ENCODE assay signal across 8 mouse cellular contexts in genomic region chr1:34642304-34642893, GRCm38 (mm10).
DNase-seq lines count a peak whose midpoint lies in the region; ATAC-seq lines count a peak whose summit lies in the region.

No protein-coding gene starts in this region.

- H3K4me3 ChIP-seq in forebrain, embryonic 15.5 days = no peak overlapping the region
- H3K4me3 ChIP-seq in intestine, embryonic 15.5 days (replicated peaks) = no peak overlapping the region
- H3K4me3 ChIP-seq in liver, embryonic 11.5 days (ENCODE audit: low read depth, low read length) = no peak overlapping the region
- no peak overlapping the region for H3K4me3 ChIP-seq in neural tube, embryonic 15.5 days (replicated peaks)

- H3K9me3 ChIP-seq in forebrain, embryonic 15.5 days = no peaks in the 10 kb centered on the region
- no peaks in the 10 kb centered on the region for H3K9me3 ChIP-seq in intestine, embryonic 15.5 days
- H3K9me3 ChIP-seq in liver, embryonic 11.5 days (ENCODE audit: control insufficient read depth, low read length) = no peaks in the 10 kb centered on the region
- no peaks in the 10 kb centered on the region for H3K9me3 ChIP-seq in neural tube, embryonic 15.5 days (replicated peaks)

- no peaks in the 10 kb centered on the region for H3K4me1 ChIP-seq in forebrain, embryonic 15.5 days
- H3K4me1 ChIP-seq in intestine, embryonic 15.5 days (replicated peaks) = no peaks in the 10 kb centered on the region
- no peaks in the 10 kb centered on the region for H3K4me1 ChIP-seq in liver, embryonic 11.5 days (replicated peaks; ENCODE audit: control insufficient read depth, insufficient read depth, low read length)
- H3K4me1 ChIP-seq in neural tube, embryonic 15.5 days = peaks cover 2% of the 10 kb centered on the region; the same call in 1 of the 2 replicates

- ATAC-seq in forebrain, embryonic 15.5 days (replicated peaks) = peak; percentile 57; the same call in 1 of the 2 replicates
- 0 out of 2 replicates have a peak, but pooled peaks have one; percentile 43 for ATAC-seq in intestine, embryonic 15.5 days
- ATAC-seq in liver, embryonic 11.5 days (replicated peaks; ENCODE audit: low FRiP score) = no peak
- peak; percentile 73; the same call in 1 of the 2 replicates for ATAC-seq in neural tube, embryonic 15.5 days (ENCODE audit: low FRiP score)

- DNase-seq in layer of hippocampus, adult 11-12 months (ENCODE audit: low spot score) = peak; percentile 58
- no peak for DNase-seq in layer of hippocampus, adult 9-10 months (ENCODE audit: low spot score)
- DNase-seq in cerebellum, adult 11-12 months = peak; percentile 21
- peak; percentile 59 for DNase-seq in liver, embryonic 11.5 days (ENCODE audit: low spot score)
- DNase-seq in thymus, postnatal 36 days = peak; percentile 30 to 44

- no peak overlapping the region for H3K9ac ChIP-seq in forebrain, embryonic 15.5 days (replicated peaks)
- H3K9ac ChIP-seq in intestine, embryonic 15.5 days = no peak overlapping the region
- no peak overlapping the region for H3K9ac ChIP-seq in liver, embryonic 11.5 days (ENCODE audit: low read depth, low read length)
- H3K9ac ChIP-seq in neural tube, embryonic 15.5 days (replicated peaks) = no peak overlapping the region

- H3K4me2 ChIP-seq in forebrain, embryonic 15.5 days (replicated peaks) = no peak overlapping the region
- no peak overlapping the region for H3K4me2 ChIP-seq in intestine, embryonic 15.5 days (replicated peaks)
- H3K4me2 ChIP-seq in liver, embryonic 11.5 days = no peak overlapping the region
- H3K4me2 ChIP-seq in neural tube, embryonic 15.5 days = no peak overlapping the region

- no peak overlapping the region for H3K27ac ChIP-seq in forebrain, embryonic 15.5 days (replicated peaks)
- H3K27ac ChIP-seq in intestine, embryonic 15.5 days = no peak overlapping the region
- H3K27ac ChIP-seq in liver, embryonic 11.5 days (ENCODE audit: low read depth, low read length) = no peak overlapping the region
- H3K27ac ChIP-seq in neural tube, embryonic 15.5 days (replicated peaks) = no peak overlapping the region

- 40% methylated on average over 13 of the region's 13 CpGs for WGBS in forebrain, embryonic 15.5 days
- 34% methylated on average over 13 of the region's 13 CpGs for WGBS in intestine, embryonic 15.5 days
- 37% methylated on average over 13 of the region's 13 CpGs for WGBS in liver, embryonic 11.5 days
- WGBS in neural tube, embryonic 15.5 days = 35% methylated on average over 13 of the region's 13 CpGs

- H3K27me3 ChIP-seq in forebrain, embryonic 15.5 days = no peaks in the 10 kb centered on the region
- 0 out of 2 replicates have a peak, but pooled peaks cover 3% of the 10 kb centered on the region for H3K27me3 ChIP-seq in intestine, embryonic 15.5 days (replicated peaks)
- H3K27me3 ChIP-seq in liver, embryonic 11.5 days (replicated peaks; ENCODE audit: control insufficient read depth, insufficient read depth, low read length) = no peaks in the 10 kb centered on the region
- H3K27me3 ChIP-seq in neural tube, embryonic 15.5 days (replicated peaks) = no peaks in the 10 kb centered on the region

- no peaks in the 10 kb centered on the region for H3K36me3 ChIP-seq in forebrain, embryonic 15.5 days
- no peaks in the 10 kb centered on the region for H3K36me3 ChIP-seq in intestine, embryonic 15.5 days
- no peaks in the 10 kb centered on the region for H3K36me3 ChIP-seq in liver, embryonic 11.5 days (ENCODE audit: control insufficient read depth, insufficient read depth, low read length)
- H3K36me3 ChIP-seq in neural tube, embryonic 15.5 days = no peaks in the 10 kb centered on the region
